Mouse (Mus musculus): ENCODE data around the gene Trpt1. TPM values are rescaled to one million over a fixed set of nuclear protein-coding genes. Genes with fewer than 3 reads are reported as not detected.

Gene Trpt1
- polyA plus RNA-seq, 1 experiment = 4.7 TPM

GRCm38 (mm10) chr19:6971644-6972043, 24.3 kb upstream of the Trpt1 start:
- Histone ChIP-seq H3K36me3 (ENCODE audit: control insufficient read depth, insufficient read depth) (peaks cover 4% of the 10 kb centered on the region), H3K27me3 (ENCODE audit: control insufficient read depth, insufficient read depth, insufficient read length) (no peaks in the 10 kb centered on the region), H3K79me2 (ENCODE audit: control insufficient read depth, insufficient read depth) (peaks cover 51% of the 10 kb centered on the region), H3ac (ENCODE audit: control insufficient read depth, insufficient read length, low read depth) (peak overlapping the region; percentile 36), H3K79me3 (ENCODE audit: low read depth) (peaks cover 27% of the 10 kb centered on the region), H3K4me3 (ENCODE audit: insufficient read depth, poor library complexity, severe bottlenecking) (no peak overlapping the region)
- no peak for TF ChIP-seq MYOG (IDR thresholded peaks at IDR 0.05; ENCODE audit: control insufficient read depth, extremely low read depth, insufficient read length)
- no peak for TF ChIP-seq CEBPB (IDR thresholded peaks at IDR 0.05; ENCODE audit: low read depth)
- TF ChIP-seq USF1 (IDR thresholded peaks at IDR 0.05; ENCODE audit: low read depth) = no peak
- TF ChIP-seq FOSL1 (IDR thresholded peaks at IDR 0.05; ENCODE audit: insufficient read depth, low read length, poor library complexity, severe bottlenecking) = no peak
- no peak for TF ChIP-seq CTCF (IDR thresholded peaks at IDR 0.05; ENCODE audit: control insufficient read depth, insufficient read depth, insufficient read length)
- TF ChIP-seq MAX (IDR thresholded peaks at IDR 0.05) = no peak

- Histone ChIP-seq H3ac (ENCODE audit: control insufficient read depth, insufficient read length, low read depth) (no peak overlapping the region), H3K79me2 (ENCODE audit: control insufficient read depth, insufficient read depth) (peaks cover 56% of the 10 kb centered on the region), H3K27me3 (ENCODE audit: control insufficient read depth, insufficient read depth, insufficient read length) (no peaks in the 10 kb centered on the region), H3K4me3 (ENCODE audit: insufficient read depth, poor library complexity, severe bottlenecking) (no peak overlapping the region), H3K79me3 (ENCODE audit: low read depth) (peaks cover 33% of the 10 kb centered on the region), H3K36me3 (ENCODE audit: control insufficient read depth, insufficient read depth) (peaks cover 11% of the 10 kb centered on the region)
- peak; percentile 10 for TF ChIP-seq CEBPB (IDR thresholded peaks at IDR 0.05; ENCODE audit: low read depth)
- no peak for TF ChIP-seq USF1 (IDR thresholded peaks at IDR 0.05; ENCODE audit: low read depth)
- no peak for TF ChIP-seq MYOG (IDR thresholded peaks at IDR 0.05; ENCODE audit: control insufficient read depth, extremely low read depth, insufficient read length)
- TF ChIP-seq FOSL1 (IDR thresholded peaks at IDR 0.05; ENCODE audit: insufficient read depth, low read length, poor library complexity, severe bottlenecking) = no peak
- no peak for TF ChIP-seq CTCF (IDR thresholded peaks at IDR 0.05; ENCODE audit: control insufficient read depth, insufficient read depth, insufficient read length)
- no peak for TF ChIP-seq MYOD1 (IDR thresholded peaks at IDR 0.05; ENCODE audit: control insufficient read depth, insufficient read length, low read depth)
- no peak for TF ChIP-seq MAX (IDR thresholded peaks at IDR 0.05)
Measured at GRCm38 (mm10) chr19:6972247-6972917, 23.5 kb upstream of the Trpt1 start.

GRCm38 (mm10) chr19:6973581-6974190, 22.2 kb upstream of the Trpt1 start:
- peak overlapping the region; percentile 50 for H3ac ChIP-seq (ENCODE audit: control insufficient read depth, insufficient read length, low read depth)
- peak overlapping the region; percentile 99 for H3K4me3 ChIP-seq (ENCODE audit: insufficient read depth, poor library complexity, severe bottlenecking)
- H3K36me3 ChIP-seq (ENCODE audit: control insufficient read depth, insufficient read depth) = peaks cover 24% of the 10 kb centered on the region
- peaks cover 34% of the 10 kb centered on the region for H3K79me3 ChIP-seq (ENCODE audit: low read depth)
- no peaks in the 10 kb centered on the region for H3K27me3 ChIP-seq (ENCODE audit: control insufficient read depth, insufficient read depth, insufficient read length)
- no peak for TF ChIP-seq USF1 (IDR thresholded peaks at IDR 0.05; ENCODE audit: low read depth)
- no peak for TF ChIP-seq CEBPB (IDR thresholded peaks at IDR 0.05; ENCODE audit: low read depth)
- no peak for TF ChIP-seq FOSL1 (IDR thresholded peaks at IDR 0.05; ENCODE audit: insufficient read depth, low read length, poor library complexity, severe bottlenecking)
- no peak for TF ChIP-seq MYOD1 (IDR thresholded peaks at IDR 0.05; ENCODE audit: control insufficient read depth, insufficient read length, low read depth)
- no peak for TF ChIP-seq MYOG (IDR thresholded peaks at IDR 0.05; ENCODE audit: control insufficient read depth, extremely low read depth, insufficient read length)
- no peak for TF ChIP-seq CTCF (IDR thresholded peaks at IDR 0.05; ENCODE audit: control insufficient read depth, insufficient read depth, insufficient read length)
- TF ChIP-seq MAX (IDR thresholded peaks at IDR 0.05) = no peak
- H3K79me2 ChIP-seq (ENCODE audit: control insufficient read depth, insufficient read depth) = peaks cover 56% of the 10 kb centered on the region

- H3ac ChIP-seq (ENCODE audit: control insufficient read depth, insufficient read length, low read depth) = peak within 1 kb of the TSS; percentile 90
- peaks cover 31% of the 10 kb centered on the region for H3K79me3 ChIP-seq (ENCODE audit: low read depth)
- no peaks in the 10 kb centered on the region for H3K27me3 ChIP-seq (ENCODE audit: control insufficient read depth, insufficient read depth, insufficient read length)
- H3K4me3 ChIP-seq (ENCODE audit: insufficient read depth, poor library complexity, severe bottlenecking) = peak within 1 kb of the TSS; percentile 99
- H3K79me2 ChIP-seq (ENCODE audit: control insufficient read depth, insufficient read depth) = peaks cover 55% of the 10 kb centered on the region
- peaks cover 27% of the 10 kb centered on the region for H3K36me3 ChIP-seq (ENCODE audit: control insufficient read depth, insufficient read depth)
- TF ChIP-seq MAX (IDR thresholded peaks at IDR 0.05) (peak; percentile 4), CEBPB (IDR thresholded peaks at IDR 0.05; ENCODE audit: low read depth) (no peak), USF1 (IDR thresholded peaks at IDR 0.05; ENCODE audit: low read depth) (peak; percentile 87)
Measured at GRCm38 (mm10) chr19:6974211-6975205, 21.4 kb upstream of the Trpt1 start, which contains the start of gene Ppp1r14b. Gene Ppp1r14b (plus strand): TSS chr19:6974968.
